Mouse (Mus musculus): ENCODE measurements at regions not wholly inside any gene's neighbourhood (a gene's known extent, or its start where the extent isn't known, plus 50 kb on each side); places are given as distances from the start of the nearest gene placed in this dataset.

- H3K9me3 ChIP-seq (replicated peaks; ENCODE audit: control insufficient read depth, insufficient read depth, low read length, poor library complexity, severe bottlenecking): no peaks in the 10 kb centered on the region
- no peak overlapping the region for H3K9ac ChIP-seq (ENCODE audit: low read depth, poor library complexity, severe bottlenecking)
- H3K4me3 ChIP-seq (ENCODE audit: low read depth, low read length): no peak overlapping the region
- H3K27me3 ChIP-seq (ENCODE audit: control insufficient read depth, insufficient read depth, low read length, poor library complexity, severe bottlenecking): no peaks in the 10 kb centered on the region; the same call in 1 of the 2 replicates
- TF ChIP-seq CTCF (IDR thresholded peaks at IDR 0.05; ENCODE audit: low read depth, low read length): no peak
- TF ChIP-seq POLR2A (IDR thresholded peaks at IDR 0.05; ENCODE audit: insufficient read depth, low read length): no peak
- no peak for TF ChIP-seq EP300 (IDR thresholded peaks at IDR 0.05; ENCODE audit: insufficient read depth, low read depth, low read length)
- H3K27ac ChIP-seq (ENCODE audit: insufficient read depth, low read length): no peak overlapping the region
- H3K4me1 ChIP-seq (ENCODE audit: control insufficient read depth, insufficient read depth, low read length): no peaks in the 10 kb centered on the region
- H3K36me3 ChIP-seq (ENCODE audit: control insufficient read depth, insufficient read depth, low read length, poor library complexity, severe bottlenecking): no peaks in the 10 kb centered on the region
These were observed 97.1 kb upstream of the Cacna2d3 start for GRCm38 (mm10) chr14:29818751-29819150.

- H3K27me3 ChIP-seq (ENCODE audit: control insufficient read depth, insufficient read depth, low read length, poor library complexity, severe bottlenecking): no peaks in the 10 kb centered on the region
- H3K9ac ChIP-seq (ENCODE audit: low read depth, poor library complexity, severe bottlenecking): no peak overlapping the region
- H3K4me1 ChIP-seq (ENCODE audit: control insufficient read depth, insufficient read depth, low read length): no peaks in the 10 kb centered on the region
- no peak overlapping the region for H3K27ac ChIP-seq (ENCODE audit: insufficient read depth, low read length)
- H3K4me3 ChIP-seq (ENCODE audit: low read depth, low read length): no peak overlapping the region
- H3K9me3 ChIP-seq (replicated peaks; ENCODE audit: control insufficient read depth, insufficient read depth, low read length, poor library complexity, severe bottlenecking): no peaks in the 10 kb centered on the region
- H3K36me3 ChIP-seq (ENCODE audit: control insufficient read depth, insufficient read depth, low read length, poor library complexity, severe bottlenecking): no peaks in the 10 kb centered on the region
- TF ChIP-seq CTCF (IDR thresholded peaks at IDR 0.05; ENCODE audit: low read depth, low read length) (no peak), POLR2A (IDR thresholded peaks at IDR 0.05; ENCODE audit: insufficient read depth, low read length) (no peak), EP300 (IDR thresholded peaks at IDR 0.05; ENCODE audit: insufficient read depth, low read depth, low read length) (no peak)
These were observed 115.4 kb upstream of the Cacna2d3 start for GRCm38 (mm10) chr14:29837063-29837462.

- H3K27ac ChIP-seq (ENCODE audit: insufficient read depth, low read length): no peak overlapping the region
- H3K27me3 ChIP-seq (ENCODE audit: control insufficient read depth, insufficient read depth, low read length, poor library complexity, severe bottlenecking): no peaks in the 10 kb centered on the region
- H3K9ac ChIP-seq (ENCODE audit: low read depth, poor library complexity, severe bottlenecking): no peak overlapping the region
- no peak overlapping the region for H3K4me3 ChIP-seq (ENCODE audit: low read depth, low read length)
- H3K4me1 ChIP-seq (ENCODE audit: control insufficient read depth, insufficient read depth, low read length): no peaks in the 10 kb centered on the region
- TF ChIP-seq POLR2A (IDR thresholded peaks at IDR 0.05; ENCODE audit: insufficient read depth, low read length): no peak
- no peak for TF ChIP-seq CTCF (IDR thresholded peaks at IDR 0.05; ENCODE audit: low read depth, low read length)
- TF ChIP-seq EP300 (IDR thresholded peaks at IDR 0.05; ENCODE audit: insufficient read depth, low read depth, low read length): no peak
- no peaks in the 10 kb centered on the region for H3K36me3 ChIP-seq (ENCODE audit: control insufficient read depth, insufficient read depth, low read length, poor library complexity, severe bottlenecking)
- no peaks in the 10 kb centered on the region for H3K9me3 ChIP-seq (replicated peaks; ENCODE audit: control insufficient read depth, insufficient read depth, low read length, poor library complexity, severe bottlenecking)
These were observed 117.9 kb upstream of the Cacna2d3 start for GRCm38 (mm10) chr14:29839576-29839975.

GRCm38 (mm10) chr14:29841361-29842117 lies 119.9 kb upstream of the Cacna2d3 start:
- Histone ChIP-seq H3K4me1 (ENCODE audit: control insufficient read depth, insufficient read depth, low read length) (no peaks in the 10 kb centered on the region), H3K4me3 (ENCODE audit: low read depth, low read length) (no peak overlapping the region), H3K27ac (ENCODE audit: insufficient read depth, low read length) (no peak overlapping the region), H3K36me3 (ENCODE audit: control insufficient read depth, insufficient read depth, low read length, poor library complexity, severe bottlenecking) (no peaks in the 10 kb centered on the region), H3K27me3 (ENCODE audit: control insufficient read depth, insufficient read depth, low read length, poor library complexity, severe bottlenecking) (no peaks in the 10 kb centered on the region), H3K9me3 (replicated peaks; ENCODE audit: control insufficient read depth, insufficient read depth, low read length, poor library complexity, severe bottlenecking) (no peaks in the 10 kb centered on the region), H3K9ac (ENCODE audit: low read depth, poor library complexity, severe bottlenecking) (no peak overlapping the region)
- no peak for TF ChIP-seq EP300 (IDR thresholded peaks at IDR 0.05; ENCODE audit: insufficient read depth, low read depth, low read length)
- TF ChIP-seq POLR2A (IDR thresholded peaks at IDR 0.05; ENCODE audit: insufficient read depth, low read length): no peak
- TF ChIP-seq CTCF (IDR thresholded peaks at IDR 0.05; ENCODE audit: low read depth, low read length): no peak

- Histone ChIP-seq H3K36me3 (ENCODE audit: control insufficient read depth, insufficient read depth, low read length, poor library complexity, severe bottlenecking) (no peaks in the 10 kb centered on the region), H3K9me3 (replicated peaks; ENCODE audit: control insufficient read depth, insufficient read depth, low read length, poor library complexity, severe bottlenecking) (no peaks in the 10 kb centered on the region), H3K27me3 (ENCODE audit: control insufficient read depth, insufficient read depth, low read length, poor library complexity, severe bottlenecking) (no peaks in the 10 kb centered on the region), H3K4me3 (ENCODE audit: low read depth, low read length) (no peak overlapping the region), H3K9ac (ENCODE audit: low read depth, poor library complexity, severe bottlenecking) (no peak overlapping the region), H3K27ac (ENCODE audit: insufficient read depth, low read length) (no peak overlapping the region), H3K4me1 (ENCODE audit: control insufficient read depth, insufficient read depth, low read length) (no peaks in the 10 kb centered on the region)
- TF ChIP-seq CTCF (IDR thresholded peaks at IDR 0.05; ENCODE audit: low read depth, low read length) (no peak), EP300 (IDR thresholded peaks at IDR 0.05; ENCODE audit: insufficient read depth, low read depth, low read length) (no peak), POLR2A (IDR thresholded peaks at IDR 0.05; ENCODE audit: insufficient read depth, low read length) (no peak)
These were observed 120.4 kb upstream of the Selenok start for GRCm38 (mm10) chr14:29847661-29848060.

GRCm38 (mm10) chr14:29851286-29851685 lies 116.8 kb upstream of the Selenok start:
- H3K27me3 ChIP-seq (ENCODE audit: control insufficient read depth, insufficient read depth, low read length, poor library complexity, severe bottlenecking): no peaks in the 10 kb centered on the region
- H3K9ac ChIP-seq (ENCODE audit: low read depth, poor library complexity, severe bottlenecking): no peak overlapping the region
- no peaks in the 10 kb centered on the region for H3K9me3 ChIP-seq (replicated peaks; ENCODE audit: control insufficient read depth, insufficient read depth, low read length, poor library complexity, severe bottlenecking)
- H3K27ac ChIP-seq (ENCODE audit: insufficient read depth, low read length): no peak overlapping the region
- no peak for TF ChIP-seq CTCF (IDR thresholded peaks at IDR 0.05; ENCODE audit: low read depth, low read length)
- TF ChIP-seq EP300 (IDR thresholded peaks at IDR 0.05; ENCODE audit: insufficient read depth, low read depth, low read length): no peak
- no peak for TF ChIP-seq POLR2A (IDR thresholded peaks at IDR 0.05; ENCODE audit: insufficient read depth, low read length)
- no peaks in the 10 kb centered on the region for H3K4me1 ChIP-seq (ENCODE audit: control insufficient read depth, insufficient read depth, low read length)
- H3K36me3 ChIP-seq (ENCODE audit: control insufficient read depth, insufficient read depth, low read length, poor library complexity, severe bottlenecking): no peaks in the 10 kb centered on the region
- H3K4me3 ChIP-seq (ENCODE audit: low read depth, low read length): no peak overlapping the region
